Mouse (Mus musculus) neural tube, embryonic 14.5 days (tissue): ENCODE results near the gene Myh9. TPM values are rescaled to one million over a fixed set of nuclear protein-coding genes. Genes with fewer than 3 reads are reported as not detected.

Experiments
- ATAC-seq: fragments of 200-750 bp; cut with Nextera tagmentation; 2 replicates; pipeline ENCODE4 v1.8.0; 2017; ENCODE audit warnings: low read depth, mild to moderate bottlenecking, moderate TSS enrichment, moderate library complexity
- H3K27ac ChIP-seq: fragments of 300-500 bp; sonication (generic); 2 replicates; pipeline ENCODE4 v1.5.1; 2014; ENCODE audit warnings: low read depth, mild to moderate bottlenecking, control low read depth, low read length, moderate library complexity, mixed read lengths
- H3K27me3 ChIP-seq: fragments of 300-500 bp; sonication (generic); 2 replicates; pipeline ENCODE4 v1.6.1; 2014; ENCODE audit warnings: low read length; ENCODE audit not compliant: control insufficient read depth, insufficient read depth
- H3K36me3 ChIP-seq: fragments of 300-500 bp; sonication (generic); 2 replicates; pipeline ENCODE4 v1.6.1; 2014; ENCODE audit warnings: low read length, mixed read lengths; ENCODE audit not compliant: control insufficient read depth, insufficient read depth
- H3K4me1 ChIP-seq: fragments of 300-500 bp; sonication (generic); 2 replicates; pipeline ENCODE4 v1.6.1; 2014; ENCODE audit warnings: low read length; ENCODE audit not compliant: control insufficient read depth, insufficient read depth
- H3K4me2 ChIP-seq: fragments of 300-500 bp; sonication (generic); 2 replicates; pipeline ENCODE4 v1.6.1; 2014; ENCODE audit warnings: mild to moderate bottlenecking, low read depth, low read length, control low read depth
- H3K4me3 ChIP-seq: fragments of 300-500 bp; sonication (generic); 2 replicates; pipeline ENCODE4 v1.5.1; 2014; ENCODE audit warnings: low read depth, low read length, control low read depth, mixed read lengths
- H3K9ac ChIP-seq: fragments of 300-500 bp; sonication (generic); replicated peaks from 2 replicates; pipeline ENCODE4 v1.6.1; 2014; ENCODE audit warnings: low read depth, mild to moderate bottlenecking, control low read depth, low read length, mixed read lengths
- H3K9me3 ChIP-seq: fragments of 300-500 bp; sonication (generic); 2 replicates; pipeline ENCODE4 v1.6.1; 2016; ENCODE audit warnings: low read length; ENCODE audit not compliant: control insufficient read depth
- WGBS: fragments of 180-500 bp; shearing (Covaris S2); extraction: QIAGEN DNeasy Blood & Tissue Kit; methylation state at CpG from one replicate; pipeline ENCODE4 v1.1.7; 2014; 5-methylcytosine and 5-hydroxymethylcytosine counted together
- polyA plus RNA-seq: library from polyadenylated mRNA; unstranded; fragments of >200 nt; fragmentation: Nextera tagmentation; extraction: Ambion mirVana; gene quantifications from 2 replicates; pipeline ENCODE4 v1.2.1, GENCODE M21; 2014

The Myh9 gene
- polyA plus RNA-seq, 1 experiment from 2014 or later = 9.5 TPM

- H3K36me3 ChIP-seq = no peaks in the 10 kb centered on the region
- peaks cover 26% of the 10 kb centered on the region for H3K4me1 ChIP-seq
- 6% methylated on average over 36 of the region's 36 CpGs for WGBS
- ATAC-seq = no peak
- H3K4me2 ChIP-seq = peak overlapping the region; percentile 85
- no peaks in the 10 kb centered on the region for H3K9me3 ChIP-seq
- H3K27me3 ChIP-seq = no peaks in the 10 kb centered on the region
- peak overlapping the region; percentile 69 for H3K9ac ChIP-seq
- peak overlapping the region; percentile 90 for H3K4me3 ChIP-seq
- H3K27ac ChIP-seq = no peak overlapping the region
Measured at GRCm38 (mm10) chr15:77840450-77841360, 1.3 kb downstream of the Myh9 start.

DNA sequence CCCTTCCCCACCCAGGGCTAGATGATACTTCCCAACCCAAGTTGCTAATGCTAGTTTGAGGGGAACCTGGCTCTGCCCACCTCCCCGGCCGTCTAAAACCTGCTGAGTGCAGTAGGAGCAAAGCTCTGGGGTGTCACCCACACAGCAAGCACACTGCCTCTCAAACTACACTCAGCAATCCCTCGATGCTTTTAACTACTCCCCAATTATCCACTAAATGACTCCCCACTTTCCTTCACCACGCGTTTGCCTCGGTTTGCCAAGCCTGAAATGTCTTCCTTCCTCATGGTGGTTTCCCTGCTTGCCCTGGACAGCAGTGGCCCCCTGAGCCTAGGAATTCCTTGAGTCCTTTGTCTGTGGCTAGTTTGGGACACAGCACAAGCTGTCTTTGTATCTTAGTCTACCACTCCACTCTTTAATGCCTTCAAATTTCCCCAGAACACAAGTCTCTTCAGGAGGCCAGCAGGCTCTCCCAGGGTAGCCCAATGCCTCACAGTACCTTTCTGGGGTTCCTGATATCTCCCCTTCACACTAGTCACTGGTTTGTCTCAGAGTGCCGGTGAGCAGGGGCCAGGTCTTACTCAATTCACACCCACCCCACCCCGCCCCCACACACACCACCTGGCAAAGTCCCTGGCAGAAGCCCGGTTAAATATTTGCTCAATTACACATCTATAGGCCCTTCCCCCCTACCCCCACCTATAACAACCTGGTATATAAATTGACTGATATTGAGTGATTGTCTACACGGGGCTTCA, 2.3 kb downstream of the Myh9 start:
- Histone ChIP-seq H3K4me2 (peak overlapping the region; percentile 85), H3K9ac (peak overlapping the region; percentile 25; the same call in 1 of the 2 replicates), H3K4me3 (peak overlapping the region; percentile 7; the same call in 1 of the 2 replicates), H3K27me3 (no peaks in the 10 kb centered on the region), H3K27ac (no peak overlapping the region), H3K9me3 (no peaks in the 10 kb centered on the region), H3K4me1 (peaks cover 26% of the 10 kb centered on the region), H3K36me3 (no peaks in the 10 kb centered on the region)
- ATAC-seq = no peak
- 10% methylated on average over 10 of the region's 10 CpGs for WGBS

DNA sequence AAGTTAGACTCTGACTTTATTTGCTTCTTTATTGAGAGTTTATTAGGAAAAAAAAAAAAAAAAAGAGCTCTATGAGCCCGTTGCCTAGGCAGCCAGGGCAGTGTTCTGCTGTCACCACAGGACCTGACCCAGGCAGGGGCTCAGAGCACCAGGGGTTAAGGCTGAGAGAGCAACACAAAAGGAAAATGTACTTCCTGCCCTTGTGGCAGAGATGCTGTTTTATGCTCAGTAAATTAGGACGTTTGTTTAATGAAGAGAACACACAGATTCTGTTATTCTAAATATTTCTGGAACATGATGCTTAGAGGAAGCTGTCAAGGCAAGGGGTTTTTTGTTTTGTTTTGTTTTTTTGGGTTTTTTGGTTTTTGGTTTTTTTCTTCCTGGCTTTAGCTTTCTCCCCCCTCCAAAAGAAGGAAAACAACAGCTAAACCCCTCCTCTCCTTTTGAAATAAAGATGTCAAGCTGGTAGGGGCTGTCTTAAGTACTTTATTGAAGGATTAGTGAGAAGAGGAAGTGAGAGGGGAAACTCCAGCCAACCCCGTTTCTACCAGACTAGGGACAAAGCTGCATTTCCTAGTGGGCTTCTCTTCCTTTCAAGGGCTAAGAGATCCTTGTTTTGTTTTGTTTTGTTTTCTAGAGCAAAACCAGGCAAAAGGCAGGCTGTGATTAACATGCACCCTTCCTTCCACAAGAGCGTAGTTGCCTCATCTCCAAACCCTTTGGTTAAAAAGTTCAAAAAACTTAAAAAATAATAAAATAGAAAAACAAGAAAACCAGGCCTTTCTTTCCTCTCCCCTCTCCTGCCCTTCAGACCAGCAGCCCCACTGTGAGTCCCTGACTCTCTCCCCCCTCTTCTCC, 3.2 kb downstream of the Myh9 start:
- Histone ChIP-seq H3K27me3 (no peaks in the 10 kb centered on the region), H3K4me3 (peak overlapping the region; percentile 7; the same call in 1 of the 2 replicates), H3K9me3 (no peaks in the 10 kb centered on the region), H3K4me1 (peaks cover 26% of the 10 kb centered on the region), H3K9ac (0 out of 2 replicates have a peak overlapping the region, but pooled peaks have one; percentile 25), H3K27ac (no peak overlapping the region), H3K4me2 (no peak overlapping the region; the same call in 1 of the 2 replicates), H3K36me3 (no peaks in the 10 kb centered on the region)
- 16% methylated on average over 4 of the region's 4 CpGs for WGBS
- no peak for ATAC-seq

DNA sequence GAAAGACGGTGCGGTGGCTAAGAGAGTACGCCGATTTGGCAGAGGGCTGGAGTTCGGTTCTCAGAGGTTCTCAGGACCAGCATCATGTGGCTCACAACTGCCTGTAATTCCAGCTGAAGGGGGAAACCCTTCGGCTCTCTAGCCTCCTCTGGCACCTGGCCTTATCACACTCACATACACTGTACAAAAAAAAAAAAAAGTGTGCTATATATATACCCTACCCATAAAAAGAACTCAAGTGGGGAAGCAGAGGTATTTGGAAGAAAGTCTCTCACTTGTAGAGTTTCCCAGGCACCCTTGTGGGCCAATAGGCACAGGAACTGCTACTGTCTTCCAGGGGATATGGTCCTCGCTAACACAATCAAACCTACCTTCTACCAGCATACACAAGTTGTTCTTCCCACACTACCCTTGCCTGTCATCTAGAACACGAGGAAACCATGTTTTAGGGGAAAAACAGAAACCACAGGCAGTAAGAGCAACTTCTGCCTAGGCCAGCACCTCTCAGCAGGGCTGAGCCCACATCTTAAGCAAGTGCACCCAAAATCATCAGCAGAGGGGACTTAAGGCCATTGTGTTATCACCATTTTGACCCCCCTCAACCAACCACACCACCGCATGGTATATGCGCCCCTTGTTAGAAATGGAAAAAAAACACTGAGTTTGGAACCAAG, 4.4 kb downstream of the Myh9 start:
- WGBS = 77% methylated on average over 10 of the region's 10 CpGs

DNA sequence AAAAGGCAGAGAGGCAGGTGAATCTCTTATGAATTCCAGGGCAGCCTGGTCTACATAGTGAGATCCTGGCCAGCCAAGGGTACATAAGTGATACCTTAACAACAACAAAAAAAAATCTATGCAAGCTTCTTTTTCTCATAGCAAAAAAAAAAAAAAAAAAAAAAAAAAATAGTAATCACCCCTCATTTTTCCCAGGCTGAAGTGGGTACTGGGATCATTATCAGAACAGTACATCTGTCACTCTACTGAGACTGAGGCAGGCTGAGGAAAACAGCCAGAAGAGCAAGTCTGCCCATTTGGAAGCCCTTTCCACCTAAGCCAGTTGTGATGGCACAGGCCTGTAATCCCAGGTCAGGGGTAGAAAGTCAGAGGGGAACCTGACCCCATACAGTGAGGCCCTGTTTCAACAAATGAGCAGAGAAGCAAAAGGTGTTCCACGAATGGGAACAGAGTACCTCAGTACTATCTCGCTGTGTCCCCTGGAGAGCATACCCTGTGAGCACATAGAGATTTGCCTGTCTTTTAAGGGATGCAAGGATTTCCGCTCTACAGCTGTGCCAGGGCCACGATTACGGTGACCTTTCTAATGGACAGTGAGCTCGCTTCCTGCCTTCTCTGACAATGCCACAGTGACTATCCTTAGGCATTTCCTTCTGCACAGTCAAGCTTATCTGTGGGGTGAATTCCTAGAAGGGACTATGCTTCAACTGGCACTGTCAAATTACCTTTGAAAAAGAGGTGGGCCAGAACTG, 5.1 kb downstream of the Myh9 start:
- no peak for ATAC-seq
- Histone ChIP-seq H3K4me1 (peaks cover 26% of the 10 kb centered on the region), H3K9me3 (no peaks in the 10 kb centered on the region)

More for the DNA sequence above, 4.4 kb downstream of the Myh9 start:
- no peak overlapping the region for H3K9ac ChIP-seq
- no peaks in the 10 kb centered on the region for H3K27me3 ChIP-seq
- H3K36me3 ChIP-seq = no peaks in the 10 kb centered on the region
- H3K9me3 ChIP-seq = no peaks in the 10 kb centered on the region
- no peak overlapping the region for H3K4me3 ChIP-seq
- no peak overlapping the region for H3K4me2 ChIP-seq
- ATAC-seq = no peak
- no peak overlapping the region for H3K27ac ChIP-seq
- H3K4me1 ChIP-seq = peaks cover 26% of the 10 kb centered on the region

DNA sequence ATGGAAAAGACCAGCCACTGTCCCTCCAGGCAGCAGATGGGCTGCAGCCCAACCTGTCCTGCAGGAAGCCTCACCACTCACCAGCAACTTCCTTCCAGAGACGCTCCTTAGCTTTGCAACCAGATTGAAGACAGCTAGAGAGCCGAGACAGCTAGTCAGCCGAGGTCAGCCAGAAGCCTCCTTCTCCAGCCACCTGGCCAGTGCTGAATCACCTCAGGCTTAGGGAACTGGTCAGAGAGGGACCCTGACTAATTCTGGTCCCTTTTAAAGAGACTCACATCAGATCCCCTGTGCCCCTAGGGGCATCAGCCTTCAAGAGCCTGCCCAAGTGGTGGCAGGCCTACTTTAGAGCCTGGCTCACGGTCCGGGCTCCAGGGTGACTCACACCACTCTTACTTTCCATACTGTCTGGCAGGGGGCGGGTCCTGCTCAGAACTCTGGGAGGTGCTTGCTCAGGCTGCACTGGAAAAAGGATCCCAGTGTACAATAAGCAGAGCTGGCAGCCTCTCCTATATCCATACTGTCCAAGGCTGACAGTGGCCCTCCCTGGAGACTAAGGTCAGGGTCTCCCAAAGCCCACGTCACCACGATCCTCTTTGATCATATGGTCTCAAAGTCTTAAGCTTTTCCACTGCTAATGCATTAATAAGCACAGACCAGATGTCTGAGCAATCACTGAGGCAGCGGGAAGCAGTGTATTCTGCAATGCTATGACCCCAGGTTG, 5.9 kb downstream of the Myh9 start:
- H3K9ac ChIP-seq = peak overlapping the region; percentile 21; the same call in 1 of the 2 replicates
- WGBS = 58% methylated on average over 9 of the region's 9 CpGs
- ATAC-seq = no peak
- no peak overlapping the region for H3K4me3 ChIP-seq
- H3K27me3 ChIP-seq = no peaks in the 10 kb centered on the region
- no peak overlapping the region for H3K27ac ChIP-seq
- peaks cover 26% of the 10 kb centered on the region for H3K4me1 ChIP-seq
- no peaks in the 10 kb centered on the region for H3K36me3 ChIP-seq
- H3K4me2 ChIP-seq = no peak overlapping the region
- H3K9me3 ChIP-seq = no peaks in the 10 kb centered on the region

More for the DNA sequence above, 5.1 kb downstream of the Myh9 start:
- no peaks in the 10 kb centered on the region for H3K36me3 ChIP-seq
- no peak overlapping the region for H3K9ac ChIP-seq
- no peaks in the 10 kb centered on the region for H3K27me3 ChIP-seq
- H3K27ac ChIP-seq = no peak overlapping the region
- 68% methylated on average over 6 of the region's 6 CpGs for WGBS
- H3K4me2 ChIP-seq = no peak overlapping the region
- H3K4me3 ChIP-seq = no peak overlapping the region

GRCm38 (mm10) chr15:77834336-77835268, 7.4 kb downstream of the Myh9 start:
- H3K9me3 ChIP-seq = no peaks in the 10 kb centered on the region
- H3K36me3 ChIP-seq = no peaks in the 10 kb centered on the region
- no peak overlapping the region for H3K4me2 ChIP-seq
- no peak overlapping the region for H3K27ac ChIP-seq
- no peak overlapping the region for H3K9ac ChIP-seq
- H3K4me3 ChIP-seq = no peak overlapping the region
- H3K4me1 ChIP-seq = peaks cover 12% of the 10 kb centered on the region; the same call in 1 of the 2 replicates
- WGBS = 84% methylated on average over 15 of the region's 15 CpGs
- H3K27me3 ChIP-seq = no peaks in the 10 kb centered on the region
- no peak for ATAC-seq
